Mouse (Mus musculus): Measurements from ENCODE around the gene Zfp687.

Zfp687 gene

DNA sequence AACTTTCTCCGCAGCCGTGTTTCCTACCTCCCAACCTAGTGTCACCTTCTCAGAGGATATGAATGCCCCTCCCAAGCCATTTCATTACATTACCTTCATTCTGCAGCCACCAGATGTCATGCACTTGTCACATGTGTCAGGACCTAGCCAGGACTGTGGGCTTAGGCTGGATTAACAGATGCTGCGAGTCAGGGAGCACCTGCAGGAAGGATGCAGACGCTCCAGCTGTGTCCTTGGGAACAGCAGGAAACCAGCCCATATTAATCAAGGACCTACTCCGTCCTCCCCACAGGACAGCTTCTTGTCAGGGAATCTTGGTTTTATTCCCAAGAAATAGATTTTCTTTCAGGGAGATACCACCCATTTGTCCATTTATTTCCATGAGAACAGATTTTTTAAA is 54.9 kb downstream of the Zfp687 start:
- DNase-seq (ENCODE audit: low spot score in 2 of 2) = no peak

DNA sequence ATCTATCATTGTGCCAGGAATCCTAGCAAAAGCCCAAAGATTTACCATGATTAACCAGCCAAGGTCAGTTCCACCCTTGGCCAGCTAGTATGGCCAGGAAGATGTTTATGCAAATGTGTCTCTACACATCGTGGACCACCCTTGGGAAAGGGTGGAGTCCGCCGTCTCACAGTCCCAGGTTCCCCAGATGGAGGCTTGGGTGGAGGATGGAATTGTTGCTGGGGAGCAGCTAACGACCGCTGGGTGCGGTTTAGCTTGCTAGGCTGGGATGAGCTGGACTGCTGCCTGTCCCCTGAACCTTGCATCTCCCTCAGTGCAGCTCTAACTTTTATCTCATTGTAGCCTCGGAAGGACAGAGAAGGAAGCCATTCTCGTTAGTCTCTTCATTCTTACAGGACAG is 55.4 kb downstream of the Zfp687 start:
- no peak for DNase-seq (ENCODE audit: low spot score in 2 of 2)

- DNase-seq (ENCODE audit: low spot score in 2 of 2) = no peak
These were observed 57.0 kb downstream of the Zfp687 start for GRCm38 (mm10) chr3:94958295-94958694.

All from frontal cortex, postnatal 36 days (tissue).